Mouse (Mus musculus) cerebellum, postnatal 25 days (tissue): ENCODE data around the gene Prr5l.
"Not testable (repeated sequence)": the region's sequence is repeated elsewhere in the genome, so short reads cannot be mapped to it uniquely, and the experiment has no call there.

Experiments
- DNase-seq, 2 experiments: peaks; one replicate each; pipeline ENCODE4 v3.0.0; 2021; ENCODE audit warnings: mixed read lengths in 2 of 2

The Prr5l gene

GRCm38 (mm10) chr2:101761898-101762297 is 120.9 kb downstream of the Prr5l start:
- DNase-seq = no peak

- DNase-seq = no peak
These were observed 123.1 kb downstream of the Prr5l start for GRCm38 (mm10) chr2:101759523-101760277.

GRCm38 (mm10) chr2:101757806-101758205 is 125.0 kb downstream of the Prr5l start:
- DNase-seq = no peak

GRCm38 (mm10) chr2:101756069-101756753 is 126.6 kb downstream of the Prr5l start:
- no peak for DNase-seq

GRCm38 (mm10) chr2:101754939-101755555 is 127.8 kb downstream of the Prr5l start:
- no peak for DNase-seq

GRCm38 (mm10) chr2:101754428-101754827 is 128.4 kb downstream of the Prr5l start:
- no peak for DNase-seq

- no peak for DNase-seq
These were observed 129.8 kb downstream of the Prr5l start for GRCm38 (mm10) chr2:101752979-101753378.

- DNase-seq = peak in 1 of 2 experiments; percentile 22
These were observed 130.4 kb downstream of the Prr5l start for GRCm38 (mm10) chr2:101752402-101752801.

- DNase-seq = no peak
These were observed 131.4 kb downstream of the Prr5l start for GRCm38 (mm10) chr2:101751236-101751922.

GRCm38 (mm10) chr2:101746537-101746936 is 136.3 kb downstream of the Prr5l start:
- DNase-seq = no peak

GRCm38 (mm10) chr2:101745656-101746055 is 137.2 kb downstream of the Prr5l start:
- not testable (repeated sequence) for DNase-seq

- peak; percentile 47 to 56 for DNase-seq
These were observed 140.6 kb downstream of the Prr5l start for GRCm38 (mm10) chr2:101742072-101742860.

GRCm38 (mm10) chr2:101741653-101742052 is 141.2 kb downstream of the Prr5l start:
- no peak for DNase-seq

GRCm38 (mm10) chr2:101739914-101740313 is 142.9 kb downstream of the Prr5l start:
- DNase-seq = no peak

- no peak for DNase-seq
These were observed 149.3 kb downstream of the Prr5l start for GRCm38 (mm10) chr2:101733564-101733963.

- DNase-seq = no peak
These were observed 150.0 kb downstream of the Prr5l start for GRCm38 (mm10) chr2:101732777-101733210.

- DNase-seq = no peak
These were observed 151.9 kb downstream of the Prr5l start for GRCm38 (mm10) chr2:101730972-101731371.

GRCm38 (mm10) chr2:101729472-101729871 is 153.4 kb downstream of the Prr5l start:
- no peak for DNase-seq

GRCm38 (mm10) chr2:101727787-101728186 is 155.0 kb downstream of the Prr5l start:
- no peak for DNase-seq

GRCm38 (mm10) chr2:101723333-101723881 is 159.4 kb downstream of the Prr5l start:
- no peak for DNase-seq

- no peak for DNase-seq
These were observed 160.2 kb downstream of the Prr5l start for GRCm38 (mm10) chr2:101722370-101723332.
